Mouse (Mus musculus) megakaryocyte, embryonic 14.5 days (primary cell): ENCODE measurements at regions not wholly inside any gene's neighbourhood (a gene's known extent, or its start where the extent isn't known, plus 50 kb on each side); places are given as distances from the start of the nearest gene placed in this dataset.

Source experiments
- FLI1 ChIP-seq: IDR thresholded peaks from 2 replicates; pipeline ENCODE4 v1.6.1; 2012; ENCODE audit warnings: low read length, inconsistent platforms, mixed read lengths
- GATA1 ChIP-seq: IDR thresholded peaks from 3 replicates; pipeline ENCODE4 v1.6.1; 2012; ENCODE audit warnings: mixed read lengths, low read length, inconsistent platforms, borderline replicate concordance

GRCm38 (mm10) chr1:129005899-129006298 is 267.2 kb upstream of the Thsd7b start:
- TF ChIP-seq GATA1 (no peak), FLI1 (no peak)
